Mouse (Mus musculus) spleen, adult 2 months (tissue): ENCODE results near the gene Pum3.

Experiments used
- CTCF ChIP-seq: fragments of 200-500 bp; IDR thresholded peaks from 2 replicates; pipeline ENCODE4 v1.5.1; 2011; ENCODE audit warnings: mild to moderate bottlenecking, inconsistent platforms; ENCODE audit not compliant: insufficient read depth, insufficient read length, insufficient replicate concordance; ENCODE audit errors: extremely low read depth
- POLR2A ChIP-seq: fragments of 200-500 bp; IDR thresholded peaks from 2 replicates; pipeline ENCODE4 v1.6.1; 2011; ENCODE audit warnings: low read depth, low read length, inconsistent platforms

- no peak for TF ChIP-seq POLR2A
- TF ChIP-seq CTCF, result no peak
These were observed 18.3 kb downstream of the Pum3 start for GRCm38 (mm10) chr19:27411340-27411739.
